Mouse (Mus musculus) liver, adult 2 months (tissue): Measurements from ENCODE around the gene Cir1.

ENCODE experiments used
- CTCF ChIP-seq: fragments of 200-500 bp; IDR thresholded peaks from 2 replicates; pipeline ENCODE4 v1.5.1; 2011; ENCODE audit warnings: low read depth, low read length, control low read depth
- POLR2A ChIP-seq: fragments of 200-500 bp; IDR thresholded peaks from 2 replicates; pipeline ENCODE4 v1.6.1; 2011; ENCODE audit warnings: low read length, control low read depth; ENCODE audit not compliant: insufficient read depth; ENCODE audit errors: extremely low read depth

- TF ChIP-seq CTCF (no peak), POLR2A (no peak)
Measured at GRCm38 (mm10) chr2:73302722-73303121, 9.8 kb downstream of the Cir1 start.
